Mouse (Mus musculus) frontal cortex, adult (tissue): Measurements from ENCODE around the gene Rrnad1.

Source experiments
- ATAC-seq: cut with Nextera tagmentation; 2 replicates; pipeline ENCODE4 v1.9.2; 2017; ENCODE audit warnings: mild to moderate bottlenecking, moderate library complexity, mixed read lengths; ENCODE audit not compliant: low TSS enrichment

The Rrnad1 gene

DNA sequence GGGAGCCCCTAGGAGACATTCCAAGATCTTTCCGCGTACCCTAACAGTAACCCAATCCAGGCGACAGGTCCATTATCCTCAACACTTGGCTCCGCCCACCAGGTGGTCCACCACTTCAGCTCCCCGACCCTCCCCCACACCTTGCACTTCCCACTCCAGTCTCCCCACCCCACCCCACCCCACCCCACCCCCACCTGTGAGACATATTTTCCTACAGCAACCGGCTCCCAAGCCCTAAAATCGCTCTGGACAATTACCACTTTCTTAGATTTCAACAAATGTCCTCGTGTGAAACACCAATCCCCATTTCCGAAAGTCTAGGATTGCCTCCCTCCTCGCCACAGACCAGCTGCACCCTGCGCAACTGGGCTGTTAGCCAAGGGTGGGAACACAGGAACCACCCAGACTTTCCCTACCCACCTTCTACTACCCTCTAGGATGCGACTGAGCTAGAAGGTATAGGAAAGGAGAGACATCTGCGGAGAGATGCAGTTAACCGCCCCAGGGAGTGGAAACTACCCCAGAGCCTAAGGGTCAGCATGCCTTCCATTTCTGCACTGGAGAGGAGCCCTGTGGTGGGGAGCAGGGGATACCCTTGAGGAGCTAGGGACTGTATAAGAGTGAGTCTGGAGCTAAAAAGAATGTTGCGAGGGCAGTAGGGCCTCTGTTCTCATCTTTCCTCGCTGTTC, 18.9 kb upstream of the Rrnad1 start:
- ATAC-seq, result no peak

DNA sequence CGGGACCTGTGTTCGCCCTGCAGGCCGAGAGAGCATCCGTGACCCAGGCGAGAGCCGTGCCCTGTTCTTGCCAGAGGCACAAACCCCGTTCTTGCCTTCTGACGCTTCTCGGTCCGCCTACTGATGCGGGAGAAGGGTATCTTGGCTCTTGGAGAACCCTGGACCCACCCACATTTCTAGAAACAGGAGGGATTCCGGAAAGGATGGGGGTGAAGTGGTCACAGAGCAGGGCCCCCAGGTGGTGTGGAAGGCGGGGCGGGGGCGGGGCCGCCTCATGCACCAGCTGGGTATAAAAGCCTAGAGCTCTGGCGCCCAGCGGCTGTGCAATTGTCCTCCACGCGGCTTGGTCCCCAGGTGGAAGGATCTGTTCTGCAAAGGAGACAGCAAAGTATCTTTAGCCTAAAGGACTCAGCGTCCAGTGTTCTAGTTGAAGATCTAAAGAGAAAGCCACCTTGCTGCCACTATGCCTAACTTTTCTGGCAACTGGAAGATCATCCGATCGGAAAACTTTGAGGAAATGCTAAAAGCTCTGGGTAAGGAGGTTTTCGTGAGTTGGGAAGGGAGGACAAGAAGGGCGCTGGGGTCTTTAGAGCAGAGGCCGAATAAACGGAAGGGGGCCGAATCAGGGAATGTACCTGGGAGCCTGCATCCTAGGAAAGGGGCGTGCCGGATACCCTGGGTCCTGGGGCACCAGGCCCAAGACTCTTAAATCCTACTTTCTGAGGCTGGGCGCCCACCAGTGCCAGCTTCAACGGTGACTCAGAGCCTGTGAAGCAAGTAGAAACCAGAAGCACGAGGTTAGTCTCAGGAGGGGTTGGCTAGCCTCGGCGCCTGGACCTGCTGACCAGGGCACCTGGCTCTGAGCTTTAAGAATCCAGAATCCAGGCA, 18.1 kb upstream of the Rrnad1 start, which contains the start of gene Crabp2:
Gene Crabp2, plus strand, starts transcription at position 289 of the 888 bp plus-strand sequence.
- ATAC-seq, result no peak

DNA sequence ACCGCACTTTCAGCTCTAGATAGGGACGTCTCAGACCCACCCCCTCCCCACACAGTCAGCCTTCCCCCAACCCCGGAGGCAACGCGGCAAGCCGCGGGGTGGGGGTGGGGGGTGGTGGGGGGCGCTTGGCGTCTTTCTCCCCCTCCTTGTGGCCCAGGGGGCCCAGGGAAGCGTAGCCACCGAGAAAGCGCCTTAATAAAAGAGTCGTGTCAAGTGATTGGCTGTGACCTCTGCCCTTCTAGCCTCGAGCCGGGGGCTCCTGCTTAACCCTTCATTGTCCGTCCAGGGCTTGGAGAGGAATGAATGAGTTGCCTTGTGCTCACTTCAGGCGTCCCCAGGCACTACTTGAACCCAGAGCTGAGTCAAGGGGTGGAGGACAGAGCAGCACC, 17.3 kb upstream of the Rrnad1 start:
- ATAC-seq, result no peak

DNA sequence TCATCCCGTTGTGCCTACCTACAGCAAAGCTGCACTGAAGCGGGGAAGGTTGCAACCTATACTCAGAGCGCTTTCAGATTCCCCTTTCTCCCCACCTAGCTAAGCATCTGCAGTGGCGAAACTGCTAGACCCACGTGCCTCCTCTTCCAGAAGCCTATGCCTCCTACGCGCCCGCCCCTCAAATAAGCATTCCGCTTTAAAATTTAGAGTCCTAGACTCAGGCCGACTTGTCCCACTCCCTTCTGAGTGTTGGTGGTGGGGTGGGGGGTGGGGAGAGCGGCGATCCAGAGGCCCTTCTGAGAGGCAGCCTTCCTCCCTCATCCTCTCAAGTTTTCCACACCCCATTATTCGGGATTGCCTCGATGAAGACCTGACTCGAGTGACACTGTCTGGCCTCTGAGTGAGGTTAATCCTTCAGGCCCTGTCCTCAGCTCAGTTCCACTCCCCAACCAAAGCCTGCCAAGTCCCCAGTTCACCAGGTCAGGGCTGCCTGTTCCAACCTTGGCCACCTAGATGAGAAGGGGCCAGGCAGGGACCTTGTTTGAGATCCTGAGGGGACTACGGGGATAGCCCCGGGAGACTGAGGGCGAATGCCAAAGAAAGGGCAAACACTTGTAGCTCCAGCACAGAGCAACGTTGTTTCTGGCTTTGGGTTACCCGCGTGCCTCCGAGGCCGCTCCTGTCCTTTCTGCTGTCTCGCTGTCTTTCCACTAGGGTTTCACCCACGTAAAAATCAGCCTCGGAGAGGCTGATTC, 16.7 kb upstream of the Rrnad1 start:
- ATAC-seq, result peak; percentile 43; the same call in 1 of the 2 replicates

DNA sequence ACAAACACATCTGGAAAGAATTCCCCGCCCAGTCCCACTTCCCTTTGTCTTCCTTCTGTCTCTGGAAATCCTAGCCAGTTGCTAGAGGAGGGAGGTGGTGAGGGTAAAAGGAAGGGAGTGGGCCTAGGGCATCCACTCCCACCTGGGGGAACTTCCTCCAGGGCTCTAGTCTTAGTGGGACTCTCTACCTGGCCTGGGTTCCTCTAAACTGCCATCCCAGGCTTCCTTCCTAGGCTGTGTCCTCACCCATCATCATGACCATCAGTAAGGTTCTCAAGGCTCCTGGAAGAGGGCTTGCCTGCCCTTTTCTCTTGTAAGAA, 16.0 kb upstream of the Rrnad1 start:
- ATAC-seq, result no peak

DNA sequence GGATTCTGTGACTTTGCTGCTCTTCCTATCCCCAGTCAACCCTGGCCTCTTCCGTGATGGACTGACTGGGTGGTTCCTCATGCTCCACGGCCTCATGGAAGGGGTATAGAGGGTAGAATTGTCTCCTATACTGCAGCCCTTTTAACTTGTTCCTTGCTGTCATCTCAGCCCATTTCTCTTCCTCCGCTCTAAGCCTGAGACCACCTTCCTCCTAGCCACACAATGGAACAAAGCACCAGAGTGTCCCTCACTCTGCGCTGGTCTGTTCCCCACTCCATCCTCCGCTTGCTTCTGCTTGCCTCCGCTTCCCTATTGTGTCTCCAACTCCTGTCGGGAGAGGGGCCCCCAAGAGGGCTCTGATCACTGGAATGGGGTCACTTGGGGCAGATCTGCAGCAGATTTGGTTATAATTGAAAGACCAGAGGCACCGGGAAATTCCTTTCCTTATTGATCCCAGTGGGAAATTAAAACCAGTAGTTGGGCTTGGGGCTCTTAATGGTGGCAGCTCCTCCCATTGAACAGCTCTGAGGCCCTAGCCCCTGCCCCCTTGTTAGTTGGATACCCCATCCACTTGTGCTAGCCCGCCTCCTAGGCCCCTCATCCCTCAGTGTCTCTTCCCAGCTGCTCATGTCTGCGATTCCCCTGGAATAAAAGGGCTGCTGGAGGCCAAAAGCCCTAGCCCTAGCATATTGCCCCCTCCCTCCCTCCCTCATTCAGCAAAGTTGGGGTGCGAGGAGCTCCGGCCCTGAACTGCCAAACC, 15.4 kb upstream of the Rrnad1 start:
- ATAC-seq, result no peak

DNA sequence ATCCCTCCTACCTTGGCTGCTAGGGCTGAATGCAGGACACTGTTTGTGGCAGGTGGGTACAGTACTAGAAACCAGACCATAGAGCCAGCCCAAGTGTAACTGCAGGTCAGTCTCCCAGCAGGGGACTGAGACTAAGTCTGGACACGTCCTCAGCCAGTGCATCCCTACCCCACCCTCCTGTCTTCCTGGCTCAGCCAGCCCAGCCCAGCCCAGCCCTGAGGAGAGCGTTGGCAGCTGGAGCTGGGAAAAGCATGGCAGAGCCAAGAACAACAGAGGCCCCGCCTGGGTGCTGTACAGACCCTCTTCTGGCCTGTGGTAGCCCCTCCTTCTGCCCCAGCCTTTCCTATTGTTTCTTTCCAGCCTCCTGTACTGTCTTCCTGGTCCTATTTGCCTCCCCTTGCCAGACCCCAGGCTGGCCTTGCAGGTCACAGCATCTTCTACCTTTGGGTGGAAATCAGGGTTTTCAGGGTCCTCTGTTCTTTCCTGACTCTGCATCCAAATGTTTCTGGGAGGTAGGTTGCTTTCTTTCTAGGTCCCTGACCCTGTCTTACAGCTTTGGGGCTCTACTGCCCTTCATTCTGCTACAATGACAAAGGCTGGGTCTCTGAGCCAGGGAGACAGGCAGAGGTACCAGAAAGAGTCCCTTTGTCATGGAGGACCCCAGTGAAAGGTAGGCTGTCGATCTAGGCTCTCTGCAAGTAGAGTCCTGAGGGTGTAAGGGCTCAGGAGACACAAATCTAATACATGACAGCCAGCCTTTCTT, 14.5 kb upstream of the Rrnad1 start:
- ATAC-seq, result no peak

DNA sequence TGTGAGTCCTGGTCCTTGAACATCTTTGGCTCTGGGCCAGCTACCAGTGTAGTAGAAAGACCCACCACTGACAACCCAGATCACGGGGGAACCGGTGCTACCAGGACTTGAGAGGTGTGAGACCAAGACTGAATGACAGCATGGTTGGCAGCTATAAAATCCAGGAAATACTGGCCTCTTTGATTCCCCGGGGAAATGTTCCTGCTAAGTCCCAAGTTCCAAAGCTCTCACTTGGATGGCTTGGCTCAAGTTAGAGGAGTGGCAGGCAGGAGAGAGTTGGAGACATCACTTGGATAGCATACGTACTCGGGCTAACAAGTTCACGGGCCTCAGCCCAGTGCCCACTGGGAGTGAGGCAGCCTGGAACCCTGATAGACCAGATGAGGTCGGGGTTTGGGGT, 13.1 kb upstream of the Rrnad1 start:
- ATAC-seq, result no peak

DNA sequence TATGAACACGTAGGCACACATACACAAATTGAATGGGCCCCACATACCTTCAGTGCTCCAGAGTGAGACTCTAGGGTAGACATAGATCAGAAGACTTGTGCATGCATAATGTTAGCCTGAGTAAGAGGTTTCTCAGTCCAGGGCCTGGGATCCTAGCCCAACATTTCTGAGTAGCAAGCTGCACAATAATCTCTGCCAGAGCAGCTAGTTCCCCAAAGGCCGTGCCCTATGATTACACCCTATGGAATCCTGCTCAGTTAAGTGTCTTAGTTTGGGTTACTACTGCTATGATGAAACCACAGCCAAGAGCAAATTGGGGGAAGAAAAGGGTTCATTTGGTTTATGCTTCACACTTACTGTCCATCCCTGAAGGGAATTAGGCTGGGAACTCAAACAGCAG, 12.0 kb upstream of the Rrnad1 start:
- ATAC-seq, result no peak

DNA sequence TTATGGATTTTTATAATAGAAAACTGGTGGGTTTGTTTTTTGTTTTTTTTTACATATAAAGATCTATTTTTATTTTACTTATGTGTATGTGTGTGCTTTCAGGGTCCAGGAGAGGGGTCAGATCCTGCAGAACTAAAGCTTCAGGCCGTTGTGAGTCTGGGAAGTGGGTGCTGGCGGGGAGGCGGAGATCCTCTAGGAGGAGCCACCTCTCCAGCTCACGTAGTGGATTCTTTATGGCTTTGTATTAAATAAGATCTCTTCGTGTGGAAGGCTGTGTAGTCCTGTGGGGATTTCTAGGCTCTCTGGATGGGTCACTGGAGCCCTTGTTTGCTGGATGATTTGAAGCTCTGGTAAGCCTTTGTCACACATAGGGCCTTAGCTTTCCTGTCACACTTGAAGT, 10.1 kb upstream of the Rrnad1 start:
- ATAC-seq, result no peak

DNA sequence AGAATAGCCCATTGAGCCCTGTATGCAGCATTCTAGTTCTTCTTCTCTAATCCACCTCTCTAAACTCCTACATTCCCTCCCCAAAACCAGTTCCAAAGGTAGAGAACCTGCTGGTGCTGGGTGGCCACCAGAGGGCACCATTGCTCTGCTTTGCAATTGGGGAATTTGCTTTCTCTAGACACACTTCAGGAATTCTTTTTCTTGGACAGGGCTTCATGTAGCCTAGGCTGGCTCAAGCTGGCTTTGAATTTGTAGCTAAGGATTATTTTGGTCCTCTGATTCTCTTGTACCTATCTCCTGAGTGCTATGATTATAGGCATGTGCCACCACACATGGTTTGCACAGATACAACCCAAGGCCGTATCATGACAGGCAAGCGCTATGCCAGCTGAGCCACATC, 5.3 kb upstream of the Rrnad1 start:
- ATAC-seq, result peak; percentile 83

DNA sequence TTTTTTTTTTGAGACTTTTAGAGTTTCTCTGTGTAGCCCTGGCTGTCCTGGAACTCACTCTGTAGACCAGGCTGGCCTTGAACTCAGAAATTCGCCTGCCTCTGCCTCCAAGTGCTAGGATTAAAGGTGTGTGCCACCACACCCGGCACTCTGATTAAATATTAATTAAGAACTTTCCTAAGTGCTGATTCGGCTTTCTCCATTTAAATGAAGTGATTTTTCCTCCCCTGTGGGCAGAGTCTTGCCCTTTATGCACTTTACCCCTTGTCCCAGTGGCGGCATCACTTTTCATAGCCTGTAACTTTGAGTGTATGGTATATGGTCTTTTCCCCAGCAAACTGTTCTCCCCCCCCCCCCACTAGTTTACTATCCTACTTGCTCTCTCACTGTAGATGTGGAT, 4.7 kb upstream of the Rrnad1 start:
- no peak for ATAC-seq

DNA sequence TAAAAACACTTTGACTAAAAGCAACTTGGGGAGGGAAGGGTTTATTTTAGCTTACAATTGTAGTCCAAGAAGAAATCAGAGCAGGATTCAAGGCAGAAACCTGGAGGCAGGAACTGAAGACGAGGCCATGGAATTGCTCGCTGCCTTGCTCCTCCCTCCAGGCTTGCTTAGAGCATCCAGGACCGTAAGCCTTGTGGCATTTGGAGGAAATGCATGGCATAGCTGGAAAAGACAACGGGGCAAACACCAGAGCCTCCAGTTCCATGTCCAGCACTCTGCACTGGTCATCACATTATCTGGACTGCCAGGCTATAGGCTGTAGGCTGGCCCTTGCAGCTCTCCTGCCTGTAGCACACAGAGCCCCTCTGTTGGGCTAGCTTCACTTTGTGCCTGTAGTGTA, 4.0 kb upstream of the Rrnad1 start:
- no peak for ATAC-seq

DNA sequence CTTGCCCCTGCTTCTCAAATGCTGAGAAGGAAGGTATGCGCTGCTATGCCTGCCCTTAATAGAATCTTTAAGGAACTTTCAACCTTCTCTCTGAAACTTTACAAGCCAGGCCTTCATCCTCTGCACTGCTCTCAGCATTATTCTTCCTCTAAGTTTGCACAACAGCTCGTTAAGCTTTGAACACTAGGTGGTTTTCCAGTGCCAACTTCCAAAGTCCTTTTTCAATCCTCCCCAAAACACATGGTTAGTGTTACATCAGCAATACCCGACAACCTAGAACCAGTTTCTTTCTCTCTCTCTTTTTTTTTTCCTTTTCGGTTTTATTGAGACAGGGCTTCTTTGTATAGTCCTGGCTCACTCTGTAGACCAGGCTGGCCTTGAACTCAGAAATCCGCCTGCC, 3.5 kb upstream of the Rrnad1 start:
- no peak for ATAC-seq

DNA sequence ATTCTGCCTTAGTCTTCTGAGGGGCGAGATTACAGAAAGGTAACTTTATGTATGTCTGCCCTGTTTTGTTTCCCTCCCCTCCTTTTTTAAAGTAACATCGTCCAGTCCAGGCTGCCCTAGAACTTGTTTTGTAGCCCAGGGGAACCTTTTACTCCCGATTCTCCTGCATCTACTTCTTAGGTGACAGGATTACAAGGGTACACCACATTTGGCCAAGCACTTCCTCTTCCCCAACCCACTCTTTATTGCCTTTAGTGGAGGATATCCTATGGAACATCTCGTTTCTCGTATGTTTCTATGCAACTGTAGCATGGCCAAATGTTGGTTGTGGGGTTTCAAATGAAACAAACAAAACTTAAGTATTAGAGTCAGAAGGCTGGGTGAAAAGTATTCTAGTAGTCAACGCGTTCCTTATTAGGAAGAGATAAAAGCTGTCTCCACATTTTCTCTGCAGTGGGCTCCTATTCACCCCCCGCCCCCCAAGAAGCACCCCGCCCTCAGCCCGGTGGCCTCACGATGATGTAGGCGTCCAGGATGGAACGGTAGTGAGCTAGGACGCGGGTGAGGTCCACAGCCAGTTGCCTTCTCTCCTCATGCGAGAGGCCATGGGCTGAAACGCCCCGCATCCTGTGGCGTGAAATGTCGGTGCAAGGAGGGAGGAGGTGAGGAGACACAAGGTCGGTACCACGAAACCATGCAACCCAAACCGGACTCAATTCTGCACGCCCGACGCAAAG, 1.0 kb downstream of the Rrnad1 start:
- ATAC-seq, result no peak; the same call in 1 of the 2 replicates

DNA sequence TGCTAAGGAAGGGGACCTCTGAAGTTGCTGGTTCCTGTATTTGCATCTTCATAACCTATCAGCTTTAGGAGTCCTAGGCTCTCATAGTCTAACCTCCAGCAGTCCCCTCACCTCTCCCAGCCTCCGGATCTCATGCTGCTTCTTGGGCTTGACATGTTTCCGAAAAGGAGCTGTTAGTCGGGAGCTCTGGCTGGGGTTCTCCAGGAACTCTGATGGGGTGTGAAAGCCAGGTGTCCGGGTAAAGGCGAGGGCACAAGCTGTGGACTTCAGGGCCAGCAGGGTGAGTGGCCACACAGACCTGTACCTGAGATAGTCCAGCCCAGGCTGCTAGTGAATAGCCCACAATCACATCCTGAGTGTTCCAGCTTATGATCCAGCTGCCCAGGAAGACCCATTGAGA, 3.1 kb downstream of the Rrnad1 start:
- ATAC-seq, result no peak

DNA sequence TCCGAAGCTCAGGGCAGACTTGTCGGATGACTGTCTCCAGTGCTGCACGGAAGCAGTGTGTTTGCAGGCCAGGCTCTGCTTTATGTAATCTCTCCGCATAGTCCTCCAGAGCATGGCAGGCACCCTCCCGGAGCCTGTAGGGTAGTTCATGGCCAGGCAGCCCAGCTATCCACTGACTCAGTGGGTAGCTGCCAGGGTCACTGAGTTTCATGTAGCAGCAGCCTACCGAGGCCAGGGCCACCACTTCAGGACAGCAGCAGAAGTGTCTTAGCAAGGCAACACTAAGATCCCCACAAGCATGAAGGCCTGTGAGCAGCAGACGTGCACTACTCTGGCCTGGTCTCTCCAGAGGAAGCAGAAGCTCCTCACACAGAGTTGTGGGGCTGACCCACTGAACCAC, 5.5 kb downstream of the Rrnad1 start:
- no peak for ATAC-seq

DNA sequence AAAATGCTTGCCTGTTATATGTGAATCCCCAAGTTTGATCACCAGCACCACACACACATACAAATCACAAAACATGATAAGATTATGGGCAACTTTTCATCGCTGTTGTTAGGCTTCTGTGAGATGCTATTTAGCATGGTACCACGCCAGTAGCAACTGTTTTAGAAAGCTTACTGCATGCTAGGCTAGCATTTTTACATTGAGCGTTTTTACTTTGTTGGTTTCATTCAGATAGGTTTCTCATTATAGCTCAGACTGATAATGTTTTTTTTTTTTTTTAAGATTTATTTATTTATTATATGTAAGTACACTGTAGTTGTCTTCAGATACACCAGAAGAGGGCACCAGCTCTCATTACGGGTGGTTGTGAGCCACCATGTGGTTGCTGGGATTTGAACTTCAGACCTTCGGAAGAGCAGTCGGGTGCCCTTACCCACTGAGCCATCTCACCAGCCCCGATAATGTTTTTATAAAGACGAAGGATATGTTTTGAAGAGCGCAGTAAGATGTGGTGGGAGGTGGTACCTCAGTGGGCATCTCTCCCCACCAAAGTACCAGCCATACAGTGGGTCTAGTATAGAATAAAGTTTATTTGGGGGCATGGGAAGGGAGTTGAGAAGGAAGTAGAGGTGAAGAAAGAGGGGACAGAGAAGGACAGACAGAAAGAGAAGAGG, 10.1 kb downstream of the Rrnad1 start:
- no peak for ATAC-seq

DNA sequence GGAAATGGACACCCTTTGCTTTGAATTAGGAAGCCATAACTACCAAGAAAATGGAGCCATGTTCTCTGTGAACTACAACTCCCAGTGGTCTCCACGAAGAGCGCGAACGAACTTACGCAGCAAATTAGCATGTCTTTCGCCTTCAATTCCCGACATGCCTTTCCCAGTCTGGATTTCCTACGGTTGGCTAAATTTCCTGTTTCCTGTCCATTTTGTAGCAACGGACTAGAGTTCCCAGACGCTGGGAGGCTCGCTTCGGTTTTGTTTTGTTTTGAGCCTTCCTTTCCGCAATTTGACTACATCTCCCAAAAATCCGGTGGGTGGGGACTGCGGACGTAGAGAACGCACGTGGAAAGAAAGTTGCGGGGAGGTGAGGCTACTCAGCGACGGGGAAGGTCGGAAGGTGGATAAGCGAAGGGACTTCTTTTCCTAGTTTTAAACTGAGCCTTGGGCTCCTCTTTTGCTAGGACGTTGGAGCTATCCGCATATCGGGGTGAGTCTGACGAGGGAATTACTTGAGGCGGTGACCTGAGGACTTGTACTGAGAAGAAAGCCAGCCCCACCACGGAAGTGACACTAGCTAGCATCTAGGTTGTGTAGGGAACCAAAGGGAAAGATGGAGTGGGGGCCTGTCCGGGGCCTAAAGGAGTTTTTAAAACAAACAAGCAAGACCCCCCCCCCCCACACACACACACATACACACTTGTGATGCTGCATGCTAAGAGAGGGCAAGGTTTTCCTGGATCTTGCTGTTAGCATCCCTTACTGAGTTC, 11.0 kb downstream of the Rrnad1 start, which contains the start of gene Mrpl24:
Gene Mrpl24, plus strand, starts transcription at position 171 of the 773 bp plus-strand sequence.
- peak; percentile 92 for ATAC-seq
